Mouse (Mus musculus): ENCODE data around the gene Fbxo9.

GRCm38 (mm10) chr9:78050452-78050970, 58.4 kb downstream of the Fbxo9 start:
- no peak for TF ChIP-seq CTCF (IDR thresholded peaks at IDR 0.05; ENCODE audit: low read depth, low read length)
- TF ChIP-seq POLR2AphosphoS5 (IDR thresholded peaks at IDR 0.05; ENCODE audit: insufficient replicate concordance, low read depth, low read length) = no peak
